Mouse (Mus musculus): Measurements from ENCODE around the gene Mapkapk5. TPM values are rescaled to one million over a fixed set of nuclear protein-coding genes. Genes with fewer than 3 reads are reported as not detected.

The Mapkapk5 gene
- polyA plus RNA-seq (2017; shearing (Covaris generic)) = 55.5 TPM

GRCm38 (mm10) chr5:121545793-121546529, at the start of gene Mapkapk5:
Gene Mapkapk5, minus strand, starts transcription at chr5:121545905.

DNA sequence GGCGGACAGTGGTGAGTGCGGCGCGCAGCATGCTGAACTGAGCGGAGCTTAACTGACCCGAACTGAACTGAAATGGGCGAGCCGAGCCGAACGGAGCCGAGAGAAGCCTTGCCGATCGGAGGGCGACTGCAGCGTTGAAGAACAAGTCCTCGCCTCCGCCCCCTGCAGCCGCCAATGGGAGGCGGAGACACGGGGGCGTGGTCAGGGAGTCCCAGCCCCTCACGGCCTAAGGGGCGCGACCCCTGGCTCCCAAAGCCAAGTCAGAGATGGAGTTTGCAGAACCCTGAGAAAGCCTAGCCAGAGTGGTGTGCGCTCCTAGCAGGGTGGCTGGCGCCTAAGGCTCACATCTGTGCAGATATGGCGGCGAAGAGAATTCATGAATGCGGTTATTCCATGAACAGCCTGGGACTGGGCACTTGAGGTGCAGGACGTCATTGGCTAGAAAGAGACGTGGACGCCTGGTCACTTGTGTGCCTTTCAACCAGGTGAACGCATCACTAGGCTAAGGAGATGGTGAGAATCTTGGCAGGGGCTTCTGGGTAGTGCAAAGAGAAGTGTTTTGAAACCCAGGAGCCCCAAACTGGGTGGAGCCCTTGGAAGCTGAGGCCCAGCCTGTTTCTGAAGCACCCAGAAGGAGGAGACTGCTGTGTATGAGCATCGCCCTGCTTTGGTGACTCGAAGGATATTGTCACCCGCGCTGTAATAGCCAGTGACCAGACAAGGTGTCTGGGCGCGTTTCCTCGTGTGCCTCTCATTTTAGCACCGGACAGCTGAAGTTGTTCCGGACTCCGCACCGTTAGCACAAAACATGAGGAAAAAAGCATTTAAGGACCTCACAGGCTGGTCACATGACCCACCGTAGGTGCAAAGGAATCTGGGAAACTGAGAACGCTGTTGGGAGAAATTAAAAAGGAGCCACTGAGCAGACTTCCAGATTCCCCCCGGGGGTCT, 48.0 kb upstream of the Mapkapk5 start, which contains the start of gene Aldh2:
Aldh2 (minus strand) TSS at position 374 of the 951 bp plus-strand sequence.

GRCm38 (mm10) chr5:121544910-121545792, 554 bp downstream of the Mapkapk5 start, which contains the start of the genes Adam1a and Gm42878:
Gene Adam1a, minus strand, starts transcription at chr5:121545482.
Gene Gm42878, minus strand, starts transcription at chr5:121545482.

GRCm38 (mm10) chr5:121503231-121503630, 42.5 kb downstream of the Mapkapk5 start, which contains the start of gene Adam1b:
Gene Adam1b, minus strand, starts transcription at chr5:121503435.

Other genes with a start within 250 kb of the Mapkapk5 start
- 80.4 TPM for gene Trafd1, start 160.3 kb downstream of the Mapkapk5 start, polyA plus RNA-seq (2017; shearing (Covaris generic))
- 31.9 TPM for gene Naa25, start 148.0 kb downstream of the Mapkapk5 start, polyA plus RNA-seq (2017; shearing (Covaris generic))
- gene Tmem116, start 94.0 kb downstream of the Mapkapk5 start, polyA plus RNA-seq (2017; shearing (Covaris generic)) = 1.2 TPM
- gene Erp29, start 93.4 kb downstream of the Mapkapk5 start, polyA plus RNA-seq (2017; shearing (Covaris generic)) = 44.4 TPM
- gene Adam1b, start 42.5 kb downstream of the Mapkapk5 start, polyA plus RNA-seq (2017; shearing (Covaris generic)) = not detected
- gene Adam1a, start 423 bp downstream of the Mapkapk5 start, polyA plus RNA-seq (2017; shearing (Covaris generic)) = 0.30 TPM
- gene Gm42878, start 423 bp downstream of the Mapkapk5 start, polyA plus RNA-seq (2017; shearing (Covaris generic)) = 0.35 TPM
- gene Aldh2, start 47.9 kb upstream of the Mapkapk5 start, polyA plus RNA-seq (2017; shearing (Covaris generic)) = 7.1 TPM
- 0.52 TPM for gene Acad12, start 73.0 kb upstream of the Mapkapk5 start, polyA plus RNA-seq (2017; shearing (Covaris generic))
- gene Acad10, start 114.6 kb upstream of the Mapkapk5 start, polyA plus RNA-seq (2017; shearing (Covaris generic)) = 9.5 TPM
- 97.5 TPM for gene Brap, start 114.7 kb upstream of the Mapkapk5 start, polyA plus RNA-seq (2017; shearing (Covaris generic))
- gene Atxn2, start 165.4 kb upstream of the Mapkapk5 start, polyA plus RNA-seq (2017; shearing (Covaris generic)) = 44.4 TPM

Data from effector memory CD4-positive, alpha-beta T cell, adult 5 months (primary cell).